Mouse (Mus musculus) layer of hippocampus, adult 6 months (tissue): ENCODE measurements around the gene Immp1l. TPM values are rescaled to one million over a fixed set of nuclear protein-coding genes. Genes with fewer than 3 reads are reported as not detected.

Source experiments
- long read RNA-seq, 2 experiments: library from polyadenylated mRNA; unstranded; transcript quantifications; one replicate each; pipeline ENCODE4 v2.0.0; 2019 to 2020
- microRNA-seq: library from miRNA; unstranded; fragments of <30 nt; microRNA quantifications from one replicate; pipeline ENCODE4 v1.2.0, GENCODE M21; 2020
- polyA plus RNA-seq: library from polyadenylated mRNA; unstranded; fragments of <200 nt; fragmentation: Nextera tagmentation; gene quantifications from 2 replicates; pipeline ENCODE4 v1.2.3, GENCODE M21; 2021

Immp1l gene
- 117 and 144 TPM in 2 replicates for polyA plus RNA-seq
- long read RNA-seq, experiment 1, transcript Immp1l-201 (7 exons, 955 nt), result major isoform, 76 of 84 reads
- long read RNA-seq, experiment 1, partial matches to known transcripts, result 1 of 84 reads
- long read RNA-seq, experiment 1, other reads (novel, unspliced or antisense), result 7 of 84 reads
- long read RNA-seq, experiment 2, transcript Immp1l-201 (7 exons, 955 nt), result major isoform, 34 of 65 reads
- long read RNA-seq, experiment 2, partial matches to known transcripts, result 6 of 65 reads
- long read RNA-seq, experiment 2, other reads (novel, unspliced or antisense), result 25 of 65 reads

DNA sequence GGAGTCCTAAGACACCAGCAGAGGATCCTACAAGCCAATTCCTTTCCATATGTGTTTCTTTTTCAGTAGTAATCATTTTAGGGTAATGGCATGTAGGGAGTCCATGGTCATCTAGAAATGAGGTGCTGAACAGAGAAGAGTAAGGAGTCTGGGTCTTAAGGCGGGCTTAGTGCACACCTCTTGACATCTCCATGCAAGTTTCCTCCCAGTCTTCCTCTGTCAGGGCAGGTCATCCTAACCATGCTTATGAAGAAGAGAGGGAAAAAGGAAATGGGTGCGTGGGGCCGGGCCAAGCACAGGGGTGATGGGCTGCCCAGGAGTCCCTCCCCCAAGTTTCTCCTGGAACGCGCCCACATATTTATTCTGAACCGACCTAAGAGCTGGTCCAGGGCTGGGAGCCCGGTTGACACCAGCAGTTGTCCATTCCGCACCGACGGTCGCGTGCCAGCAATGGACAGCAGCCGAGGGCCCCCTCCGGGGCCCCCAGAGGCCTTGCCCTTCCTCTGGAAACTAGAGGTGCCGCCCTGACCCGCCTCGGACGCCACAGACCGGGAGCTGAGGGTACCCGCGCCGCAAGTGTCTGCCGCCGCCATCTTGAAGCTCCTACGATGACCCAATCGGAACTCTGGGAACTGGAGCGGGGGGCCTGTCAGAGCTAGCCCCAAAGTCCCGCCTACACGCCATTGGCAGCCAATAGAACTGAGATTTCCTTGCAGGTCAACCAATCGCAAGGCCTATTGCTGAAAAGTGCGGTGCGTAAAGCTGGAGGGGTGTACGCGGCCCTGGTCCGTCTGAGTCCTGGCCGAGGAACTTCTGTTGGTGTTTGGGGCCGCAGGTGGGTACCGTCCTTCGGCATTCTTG, at the start of gene Immp1l, which contains the start of gene Elp4:
Gene Immp1l, plus strand, starts transcription at position 743 of the 861 bp plus-strand sequence.
Gene Elp4, minus strand, starts transcription at position 669 of the 861 bp plus-strand sequence.

DNA sequence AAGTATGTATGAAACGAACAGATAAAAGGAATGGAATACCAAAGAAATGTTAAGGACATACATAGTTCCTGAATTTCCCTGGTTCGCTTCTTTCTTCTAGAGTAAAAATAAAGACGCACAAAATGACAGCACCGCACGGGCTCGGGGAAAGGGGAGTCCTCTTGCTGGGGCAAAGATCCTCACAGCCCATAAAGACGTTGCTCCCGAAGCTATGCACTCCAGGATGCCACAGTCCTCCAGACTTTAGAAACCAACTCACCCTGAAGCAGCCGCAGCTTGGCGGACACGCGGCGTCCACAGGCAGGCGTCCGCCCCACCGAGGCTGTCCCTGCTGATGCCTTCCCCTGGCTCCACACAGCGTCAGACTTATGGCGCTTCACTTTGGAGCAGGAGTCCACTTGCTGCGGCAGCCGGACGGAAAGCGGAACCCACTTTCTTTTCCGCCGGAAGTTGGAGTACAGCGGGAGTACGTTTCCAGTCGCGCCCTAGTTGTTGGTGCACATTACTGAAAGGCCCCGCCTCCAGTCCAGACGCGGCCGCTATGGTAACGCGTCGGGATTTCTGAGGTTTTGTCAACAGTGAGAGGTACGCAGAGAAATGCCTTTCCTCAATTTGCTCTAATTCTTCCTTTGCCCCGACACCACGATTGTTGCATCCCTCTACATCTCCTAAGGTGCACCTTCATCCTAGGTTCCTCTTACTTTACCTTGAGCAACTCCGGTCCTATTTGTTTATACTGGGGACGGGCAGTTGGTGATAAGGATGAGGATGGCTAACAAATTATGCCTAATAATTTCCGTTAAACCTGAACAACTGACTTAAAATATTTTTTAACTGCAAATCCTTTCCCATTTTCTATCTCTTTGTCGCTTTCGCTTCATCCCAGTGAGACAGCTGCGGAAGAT, 98.6 kb downstream of the Immp1l start, which contains the start of gene Dnajc24:
Gene Dnajc24, minus strand, starts transcription at position 715 of the 905 bp plus-strand sequence.

Small RNA genes within 50 kb of the gene (microRNA-seq; reads per million reads assigned to microRNA genes)
- gene Gm22002, result not detected

Other genes starting within 250 kb of the Immp1l start
- 6.1 and 6.3 TPM in 2 replicates for gene Pax6, start 235.7 kb upstream of the Immp1l start, polyA plus RNA-seq
- 11.1 and 12.2 TPM in 2 replicates for gene Elp4, start 74 bp upstream of the Immp1l start, polyA plus RNA-seq
- gene Dnajc24, start 98.9 kb downstream of the Immp1l start, polyA plus RNA-seq, result 39.3 and 39.5 TPM in 2 replicates